ENCODE assay signal across 8 mouse cellular contexts in the genomic region with DNA sequence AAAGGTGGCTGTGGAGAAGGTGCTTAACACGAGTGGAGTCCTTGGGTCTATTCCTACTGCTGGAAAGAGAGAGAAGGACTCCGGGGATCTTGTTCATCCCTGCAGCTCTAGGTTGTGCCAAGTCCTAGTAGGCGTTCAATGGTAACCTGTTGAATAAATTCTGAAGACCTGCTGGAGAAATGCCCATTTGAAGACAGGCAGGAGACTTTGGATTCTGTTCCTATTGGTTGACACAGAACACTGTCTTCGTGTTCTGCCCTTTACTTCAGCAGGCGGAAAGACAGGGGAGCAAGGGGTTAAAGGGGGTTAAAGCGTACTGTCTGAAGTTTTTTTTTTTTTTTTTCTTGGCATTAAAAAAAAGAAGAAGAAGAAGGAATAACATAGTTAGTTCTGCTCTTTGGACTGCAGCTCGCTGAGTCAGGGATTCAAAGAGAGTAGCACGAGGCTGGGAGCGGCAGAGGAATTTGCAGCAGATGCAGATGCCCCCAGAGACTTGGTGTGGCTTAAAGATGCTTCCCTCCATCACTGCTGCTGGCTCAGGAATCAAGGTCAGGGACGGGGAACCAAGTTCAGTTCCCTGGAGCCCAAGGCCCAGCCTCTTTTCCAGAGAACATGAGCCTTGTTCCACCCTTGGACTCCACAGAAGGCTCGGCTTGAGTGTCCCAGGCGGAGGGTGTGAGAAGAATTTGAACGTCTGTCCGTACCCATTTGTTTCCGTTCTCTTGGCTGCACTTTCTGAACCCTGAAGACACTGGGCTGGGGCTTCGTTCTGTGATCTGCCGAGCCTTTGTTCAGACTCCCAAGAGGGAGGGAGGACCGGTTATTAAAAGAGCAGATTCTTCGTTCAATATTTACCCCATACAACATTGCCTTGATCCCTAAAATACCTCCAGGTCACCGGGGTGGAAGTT. TPM values are rescaled to one million over a fixed set of nuclear protein-coding genes. Genes with fewer than 3 reads are reported as not detected.
DNase-seq lines count a peak whose midpoint lies in the region; ATAC-seq and TF ChIP-seq lines count a peak whose summit lies in the region.
"Had no signal": no experiment of that assay in that cellular context is flagged by ENCODE, and none has a peak within 500 bp of the region (broad histone marks: within the 10 kb centered on the region; RNA-seq: fewer than 3 reads in every experiment).

No protein-coding gene starts in this region.

- intact Hi-C loops in gastrocnemius, postnatal 14 days (cut with DNase I; ENCODE audit: low total_unique reads) = no loop called here

- no peak overlapping the region for H3K9ac ChIP-seq in midbrain, postnatal 0 days (replicated peaks; ENCODE audit: low read length, poor library complexity, severe bottlenecking)
- no peak overlapping the region for H3K9ac ChIP-seq in midbrain, embryonic 11.5 days (ENCODE audit: low read length)
- no peak overlapping the region for H3K9ac ChIP-seq in kidney, embryonic 15.5 days
- H3K9ac ChIP-seq in stomach, embryonic 16.5 days (ENCODE audit: low read length) = 0 out of 2 replicates have a peak overlapping the region, but pooled peaks have one; percentile 15
- H3K9ac ChIP-seq: limb, embryonic 12.5 days had no signal

- H3K4me1 ChIP-seq in midbrain, postnatal 0 days (ENCODE audit: insufficient read depth, low read length) = no peaks in the 10 kb centered on the region
- H3K4me1 ChIP-seq in midbrain, embryonic 11.5 days (ENCODE audit: control insufficient read depth, insufficient read depth, low read length) = no peaks in the 10 kb centered on the region
- H3K4me1 ChIP-seq in kidney, embryonic 15.5 days = peaks cover 21% of the 10 kb centered on the region
- peaks cover 29% of the 10 kb centered on the region for H3K4me1 ChIP-seq in stomach, embryonic 16.5 days (ENCODE audit: control insufficient read depth, insufficient read depth, low read length)

- H3K9me3 ChIP-seq in midbrain, postnatal 0 days (ENCODE audit: low read length) = no peaks in the 10 kb centered on the region
- no peaks in the 10 kb centered on the region; the same call in 1 of the 2 replicates for H3K9me3 ChIP-seq in midbrain, embryonic 11.5 days (ENCODE audit: control insufficient read depth, low read length)
- H3K9me3 ChIP-seq in kidney, embryonic 15.5 days (replicated peaks) = no peaks in the 10 kb centered on the region
- H3K9me3 ChIP-seq in stomach, embryonic 16.5 days (replicated peaks; ENCODE audit: control insufficient read depth, low read length) = 0 out of 2 replicates have a peak, but pooled peaks cover 5% of the 10 kb centered on the region

- 57% methylated on average over 20 of the region's 20 CpGs for WGBS in midbrain, postnatal 0 days
- WGBS in midbrain, embryonic 11.5 days = 65% methylated on average over 20 of the region's 20 CpGs
- 35% methylated on average over 20 of the region's 20 CpGs for WGBS in kidney, embryonic 15.5 days
- WGBS in stomach, embryonic 16.5 days = 29% methylated on average over 20 of the region's 20 CpGs

- H3K27ac ChIP-seq in midbrain, postnatal 0 days (ENCODE audit: low read depth, low read length) = 0 out of 2 replicates have a peak overlapping the region, but pooled peaks have one; percentile 8
- no peak overlapping the region for H3K27ac ChIP-seq in midbrain, embryonic 11.5 days (ENCODE audit: low read depth, low read length)
- H3K27ac ChIP-seq in kidney, embryonic 15.5 days = peak overlapping the region; percentile 58
- peak overlapping the region; percentile 30; the same call in 1 of the 2 replicates for H3K27ac ChIP-seq in stomach, embryonic 16.5 days (ENCODE audit: low read length)
- H3K27ac ChIP-seq: limb, embryonic 12.5 days had no signal

- H3K4me3 ChIP-seq in midbrain, postnatal 0 days (ENCODE audit: low read depth, low read length) = no peak overlapping the region
- H3K4me3 ChIP-seq in midbrain, embryonic 11.5 days (ENCODE audit: low read depth, low read length) = no peak overlapping the region
- no peak overlapping the region for H3K4me3 ChIP-seq in kidney, embryonic 15.5 days (replicated peaks)
- H3K4me3 ChIP-seq in stomach, embryonic 16.5 days (replicated peaks; ENCODE audit: low read length) = no peak overlapping the region
- H3K4me3 ChIP-seq: limb, embryonic 12.5 days had no signal

- DNase-seq in midbrain, postnatal 0 days (ENCODE audit: low spot score) = peak; percentile 31
- DNase-seq in midbrain, embryonic 11.5 days (ENCODE audit: low spot score, missing footprints) = no peak
- peak; percentile 86 for DNase-seq in gastrocnemius, postnatal 14 days
- DNase-seq in cerebellum, postnatal 25 days = no peak
- DNase-seq in layer of hippocampus, adult 8-10 months (ENCODE audit: low spot score in 2 of 2) = no peak

- no peak for TF ChIP-seq CTCF in midbrain, postnatal 0 days (IDR thresholded peaks at IDR 0.05)

- no peaks in the 10 kb centered on the region for H3K27me3 ChIP-seq in midbrain, postnatal 0 days (ENCODE audit: insufficient read depth, low read length)
- H3K27me3 ChIP-seq in midbrain, embryonic 11.5 days (ENCODE audit: control insufficient read depth, insufficient read depth, low read length) = no peaks in the 10 kb centered on the region
- H3K27me3 ChIP-seq in kidney, embryonic 15.5 days = no peaks in the 10 kb centered on the region
- no peaks in the 10 kb centered on the region for H3K27me3 ChIP-seq in stomach, embryonic 16.5 days (ENCODE audit: control insufficient read depth, insufficient read depth, low read length)
- H3K27me3 ChIP-seq: limb, embryonic 12.5 days had no signal

- no peaks in the 10 kb centered on the region for H3K36me3 ChIP-seq in midbrain, postnatal 0 days (ENCODE audit: insufficient read depth, low read length)
- H3K36me3 ChIP-seq in midbrain, embryonic 11.5 days (ENCODE audit: control insufficient read depth, insufficient read depth, low read length) = no peaks in the 10 kb centered on the region
- H3K36me3 ChIP-seq in kidney, embryonic 15.5 days = no peaks in the 10 kb centered on the region
- no peaks in the 10 kb centered on the region for H3K36me3 ChIP-seq in stomach, embryonic 16.5 days (ENCODE audit: control insufficient read depth, insufficient read depth, low read length)
- H3K36me3 ChIP-seq: limb, embryonic 12.5 days had no signal

- H3K4me2 ChIP-seq in midbrain, postnatal 0 days (ENCODE audit: low read depth, low read length, poor library complexity, severe bottlenecking) = no peak overlapping the region
- H3K4me2 ChIP-seq in midbrain, embryonic 11.5 days = no peak overlapping the region
- H3K4me2 ChIP-seq in kidney, embryonic 15.5 days = peak overlapping the region; percentile 27
- H3K4me2 ChIP-seq in stomach, embryonic 16.5 days (ENCODE audit: low read depth, low read length) = peak overlapping the region; percentile 28
- H3K4me2 ChIP-seq: limb, embryonic 12.5 days had no signal

- no peak for ATAC-seq in midbrain, postnatal 0 days (ENCODE audit: low FRiP score)
- ATAC-seq in midbrain, embryonic 11.5 days (ENCODE audit: low FRiP score) = no peak
- 0 out of 2 replicates have a peak, but pooled peaks have one; percentile 25 for ATAC-seq in kidney, embryonic 15.5 days (replicated peaks; ENCODE audit: low FRiP score)
- peak; percentile 35; the same call in 1 of the 2 replicates for ATAC-seq in stomach, embryonic 16.5 days (ENCODE audit: insufficient read depth, low FRiP score)

RNA-seq across cellular contexts. Expression of a gene that starts 17.4 kb away (rescaled TPM):
- 84.0 and 108 TPM in 2 replicates for total RNA-seq in midbrain, postnatal 0 days (2014; rRNA removed)
- 308 and 309 TPM in 2 replicates for polyA plus RNA-seq in midbrain, postnatal 0 days (2015; fragmentation: Nextera tagmentation; extraction: Ambion mirVana)
- 244 and 249 TPM in 2 replicates for polyA plus RNA-seq in midbrain, embryonic 11.5 days (2014; fragmentation: Nextera tagmentation; extraction: Ambion mirVana)
- total RNA-seq in gastrocnemius, postnatal 14 days (2021) = 100 to 1,000 TPM; 590 to 617 TPM
- 392 and 395 TPM in 2 replicates for polyA plus RNA-seq in kidney, embryonic 15.5 days (2015; fragmentation: Nextera tagmentation; extraction: Ambion mirVana)
- polyA plus RNA-seq in stomach, embryonic 16.5 days (2015; fragmentation: Nextera tagmentation; extraction: Ambion mirVana) = 421 and 434 TPM in 2 replicates
- 100 to 1,000 TPM; 355 to 394 (median 369) TPM for total RNA-seq in layer of hippocampus, adult 8-10 months (2022)

RNA-seq across cellular contexts. Expression of a gene that starts 44.4 kb away (rescaled TPM):
- 21.9 and 31.0 TPM in 2 replicates for total RNA-seq in midbrain, postnatal 0 days (2014; rRNA removed)
- polyA plus RNA-seq in midbrain, postnatal 0 days (2015; fragmentation: Nextera tagmentation; extraction: Ambion mirVana) = 377 and 397 TPM in 2 replicates
- polyA plus RNA-seq in midbrain, embryonic 11.5 days (2014; fragmentation: Nextera tagmentation; extraction: Ambion mirVana) = 421 and 426 TPM in 2 replicates
- total RNA-seq in gastrocnemius, postnatal 14 days (2021) = 100 to 1,000 TPM; 434 to 465 TPM
- 522 and 595 TPM in 2 replicates for polyA plus RNA-seq in kidney, embryonic 15.5 days (2015; fragmentation: Nextera tagmentation; extraction: Ambion mirVana)
- 442 and 560 TPM in 2 replicates for polyA plus RNA-seq in stomach, embryonic 16.5 days (2015; fragmentation: Nextera tagmentation; extraction: Ambion mirVana)
- total RNA-seq in layer of hippocampus, adult 8-10 months (2022) = 100 to 1,000 TPM; 187 to 234 (median 208) TPM

Comparison
In these comparisons a context has a peak if more than half of its experiments do, and no peak if none do; other contexts are left out.
1. DNase-seq: peak in midbrain, postnatal 0 days (single experiment) and gastrocnemius, postnatal 14 days (single experiment); none in midbrain, embryonic 11.5 days (single experiment), cerebellum, postnatal 25 days (0 of 2) and layer of hippocampus, adult 8-10 months (0 of 2).
2. ATAC-seq: peak in kidney, embryonic 15.5 days (single experiment) and stomach, embryonic 16.5 days (single experiment); none in midbrain, postnatal 0 days (single experiment) and midbrain, embryonic 11.5 days (single experiment).
3. H3K4me2 ChIP-seq: peak in kidney, embryonic 15.5 days (single experiment) and stomach, embryonic 16.5 days (single experiment); none in midbrain, postnatal 0 days (single experiment) and midbrain, embryonic 11.5 days (single experiment).